Mouse (Mus musculus) activated CD4-positive, CD25-positive, alpha-beta regulatory T cell, adult 4 months (primary cell): Measurements from ENCODE around the gene Ak4. TPM values are rescaled to one million over a fixed set of nuclear protein-coding genes. Genes with fewer than 3 reads are reported as not detected.

Experiments used
- ATAC-seq: one replicate; pipeline ENCODE4 v1.8.0; 2017
- polyA plus RNA-seq, 2 experiments: library from polyadenylated mRNA; unstranded; fragments of 100-300 nt; shearing (Covaris generic); gene quantifications; one replicate each; pipeline ENCODE4 v1.2.1; 2017

Gene Ak4
- polyA plus RNA-seq, 2 experiments from 2014 or later = 0.59 TPM; not detected in 1

- no peak for ATAC-seq
These were observed 43.0 kb downstream of the Ak4 start for GRCm38 (mm10) chr4:101462065-101462464.

DNA sequence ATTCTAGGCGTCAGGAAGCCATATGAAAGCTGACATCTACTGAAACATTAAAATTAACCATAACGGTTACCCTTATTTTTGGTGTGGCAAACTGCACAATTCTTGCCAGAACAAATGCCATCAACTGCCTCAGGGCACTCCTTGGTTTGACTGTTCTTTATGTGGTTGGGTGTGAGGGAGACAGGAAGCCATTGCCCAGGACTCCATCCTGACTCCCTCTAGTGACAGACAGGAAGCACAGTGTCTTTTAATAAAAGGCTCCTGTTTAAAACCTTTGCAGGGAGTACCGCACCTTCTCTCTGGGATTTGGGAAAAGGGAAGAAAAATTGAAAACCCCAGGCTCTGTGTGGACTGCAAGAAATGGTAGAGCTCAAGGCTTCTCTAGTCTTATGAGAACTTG, 47.2 kb downstream of the Ak4 start:
- no peak for ATAC-seq

GRCm38 (mm10) chr4:101469242-101469641, 50.2 kb downstream of the Ak4 start:
- no peak for ATAC-seq

DNA sequence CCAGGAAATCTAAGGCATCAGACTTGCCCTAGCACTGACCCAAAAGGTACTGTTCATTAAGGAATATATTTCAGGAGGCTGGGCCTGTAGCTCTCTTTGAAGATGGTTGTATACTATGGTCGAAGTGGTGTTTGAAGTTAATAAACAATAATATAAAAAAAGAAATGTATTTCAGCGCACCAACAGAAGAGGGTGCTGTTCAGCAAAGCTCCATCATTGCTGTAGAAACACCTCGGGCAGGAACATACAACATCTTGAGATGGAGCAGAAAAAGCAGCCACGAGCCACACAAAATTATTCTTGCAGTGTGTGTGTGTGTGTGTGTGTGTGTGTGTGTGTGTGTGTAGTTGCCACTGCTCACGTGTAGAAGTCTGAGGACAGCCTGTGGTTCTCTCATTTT, 51.5 kb downstream of the Ak4 start:
- peak; percentile 61 for ATAC-seq

DNA sequence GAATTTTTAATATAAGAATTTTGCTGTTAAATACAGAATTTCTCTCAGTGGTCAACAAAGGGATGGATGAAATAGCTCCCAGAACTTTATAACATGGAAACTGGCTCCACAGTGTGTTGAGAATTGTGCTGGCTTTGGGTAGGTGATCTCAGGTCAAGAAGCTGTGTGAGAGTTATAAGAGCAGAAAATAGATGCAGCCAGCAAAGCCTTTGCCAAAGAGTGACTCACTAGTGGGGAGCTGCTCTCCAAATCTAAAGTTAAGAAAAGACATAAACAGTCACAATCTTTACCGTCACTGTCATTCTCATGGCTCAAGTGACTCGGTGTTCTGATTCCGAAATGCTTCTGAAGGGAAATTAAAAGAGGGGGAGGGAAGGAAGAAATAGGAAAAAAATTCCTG, 53.7 kb downstream of the Ak4 start:
- ATAC-seq = no peak

DNA sequence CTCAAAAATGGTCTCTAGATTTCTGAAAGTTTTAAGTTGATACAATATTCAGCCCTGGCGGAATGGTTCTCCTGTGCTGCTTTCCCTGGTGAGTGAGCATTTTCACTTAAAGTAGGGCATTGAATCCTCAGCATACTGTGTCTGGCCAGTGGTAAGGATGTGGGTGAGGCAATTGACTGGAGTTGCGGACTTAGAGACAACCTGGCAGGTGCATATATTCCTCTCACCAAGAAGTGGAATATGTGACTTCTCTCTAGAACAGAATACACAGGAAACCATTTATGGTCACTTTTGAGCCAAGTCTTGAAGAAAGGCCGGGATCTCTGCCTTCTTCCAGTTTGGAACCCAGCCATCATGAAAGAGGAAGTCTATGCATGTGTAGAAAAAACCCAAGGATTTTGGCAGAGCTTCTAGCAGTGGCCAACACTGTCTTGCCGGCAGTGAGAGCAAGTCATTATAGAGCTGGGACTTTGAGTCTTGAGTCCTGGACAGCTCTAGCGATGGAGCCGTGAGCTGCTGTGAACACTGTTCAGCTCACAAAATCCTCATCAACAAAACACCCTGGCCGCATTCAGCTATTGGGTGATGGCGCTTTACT, 71.3 kb downstream of the Ak4 start:
- ATAC-seq = no peak

GRCm38 (mm10) chr4:101491704-101492103, 72.6 kb downstream of the Ak4 start:
- no peak for ATAC-seq

GRCm38 (mm10) chr4:101493611-101494197, 74.6 kb downstream of the Ak4 start:
- no peak for ATAC-seq

GRCm38 (mm10) chr4:101496188-101496533, 77.1 kb downstream of the Ak4 start:
- ATAC-seq = no peak

DNA sequence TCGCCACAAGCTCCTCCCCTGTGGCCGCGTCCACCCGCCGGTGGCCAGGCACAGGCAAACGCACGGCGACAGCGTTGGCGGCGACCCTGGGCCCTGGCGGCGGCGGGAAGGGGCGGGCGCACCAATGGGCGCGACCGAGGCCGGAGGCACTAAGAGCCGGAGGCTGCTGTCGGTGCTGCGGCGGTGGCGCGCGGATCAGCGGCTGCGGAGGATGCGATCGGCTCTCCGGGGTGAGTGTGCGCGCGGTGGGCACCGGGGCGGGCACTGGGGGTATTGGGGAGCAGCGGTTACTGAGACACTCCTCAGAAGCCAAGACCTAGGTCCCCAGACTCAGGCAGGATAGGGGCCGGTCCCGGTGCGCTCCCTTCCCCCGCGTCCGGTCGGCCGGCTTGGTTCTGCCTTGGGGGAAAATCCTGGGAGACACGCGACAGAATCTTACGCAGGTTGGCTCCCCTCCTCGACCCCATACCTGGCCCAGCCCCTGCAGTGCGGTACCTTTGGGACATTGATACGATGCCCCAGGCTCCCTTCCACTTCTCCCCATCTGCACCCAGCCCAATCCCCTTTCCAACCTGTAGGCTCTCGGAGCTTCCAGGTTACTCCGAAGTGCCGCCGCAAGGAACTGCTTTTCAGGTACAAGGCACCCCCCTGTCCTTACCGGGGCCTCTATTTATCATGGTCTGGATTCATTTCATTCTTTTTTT, 77.6 kb downstream of the Ak4 start, which contains the start of gene Dnajc6:
Dnajc6 (plus strand) TSS at position 115 of the 704 bp plus-strand sequence.
- peak; percentile 59 for ATAC-seq

DNA sequence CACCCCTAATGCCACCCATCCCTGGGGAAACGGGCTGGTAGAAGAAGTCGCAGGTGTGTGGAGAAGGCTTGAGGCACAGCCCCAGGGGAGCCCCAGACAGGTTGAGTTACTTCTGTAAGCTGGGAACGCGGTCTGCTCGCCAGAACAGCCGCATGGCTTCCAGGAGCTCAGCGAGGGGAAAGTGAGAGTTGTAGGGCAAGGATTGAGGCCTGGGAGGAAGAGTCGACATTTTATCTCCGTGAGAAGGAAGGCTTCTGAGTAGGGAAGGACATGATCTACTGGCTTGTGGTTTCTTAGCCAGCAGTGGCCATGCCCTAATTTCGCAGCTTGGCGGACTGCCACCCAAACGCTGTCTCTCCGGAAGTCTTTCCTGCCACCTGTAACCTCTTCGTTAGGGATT, 78.3 kb downstream of the Ak4 start:
- ATAC-seq = no peak

DNA sequence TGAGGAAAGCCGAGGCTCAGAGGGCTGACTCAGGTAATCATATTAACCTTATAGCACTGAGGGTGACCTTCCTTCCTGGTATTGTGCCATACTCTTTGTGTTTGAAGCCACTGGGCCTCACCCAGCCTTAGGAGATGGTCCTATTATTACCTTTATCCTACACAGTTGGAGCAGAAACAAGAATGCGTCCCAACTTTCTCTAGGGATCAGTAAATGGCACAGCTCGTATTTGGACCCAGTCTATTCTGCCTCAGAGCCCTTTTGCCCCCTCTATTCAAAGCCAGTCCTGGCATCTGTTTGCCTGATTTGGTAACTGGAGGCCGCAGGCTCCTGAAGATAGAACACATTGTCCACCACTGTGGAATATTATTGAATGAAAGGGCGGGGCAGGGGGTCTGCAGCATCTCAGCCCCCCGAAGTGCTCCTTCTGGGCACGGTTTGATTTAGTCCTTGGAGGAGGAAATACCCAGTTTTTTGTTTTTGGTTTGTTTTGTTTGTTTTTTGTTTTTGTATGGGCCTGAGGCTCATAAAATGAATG, 85.5 kb downstream of the Ak4 start:
- ATAC-seq = no peak

GRCm38 (mm10) chr4:101505966-101506365, 86.9 kb downstream of the Ak4 start:
- ATAC-seq = no peak

DNA sequence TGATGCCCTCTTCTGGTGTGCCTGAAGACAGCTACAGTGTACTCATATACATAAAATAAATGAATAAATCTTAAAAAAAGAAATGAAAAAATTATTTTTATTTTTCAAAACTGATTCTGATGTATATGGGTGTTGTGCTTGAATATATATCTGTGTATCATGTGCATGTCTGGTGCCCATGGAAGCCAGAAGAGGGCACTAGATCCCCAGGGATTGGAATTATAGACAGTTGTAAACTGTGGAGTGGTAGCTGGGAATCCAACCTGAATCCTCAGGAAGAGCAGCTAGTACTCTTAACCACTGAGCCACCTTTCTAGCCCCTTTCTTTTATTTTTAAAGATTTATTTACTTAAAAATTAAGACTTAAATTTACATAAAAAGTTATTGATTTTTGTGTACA, 87.3 kb downstream of the Ak4 start:
- ATAC-seq = no peak

- no peak for ATAC-seq
These were observed 88.7 kb downstream of the Ak4 start for GRCm38 (mm10) chr4:101507571-101508422.

GRCm38 (mm10) chr4:101508431-101508830, 89.4 kb downstream of the Ak4 start:
- no peak for ATAC-seq

GRCm38 (mm10) chr4:101508851-101509577, 89.9 kb downstream of the Ak4 start:
- ATAC-seq = peak; percentile 48

DNA sequence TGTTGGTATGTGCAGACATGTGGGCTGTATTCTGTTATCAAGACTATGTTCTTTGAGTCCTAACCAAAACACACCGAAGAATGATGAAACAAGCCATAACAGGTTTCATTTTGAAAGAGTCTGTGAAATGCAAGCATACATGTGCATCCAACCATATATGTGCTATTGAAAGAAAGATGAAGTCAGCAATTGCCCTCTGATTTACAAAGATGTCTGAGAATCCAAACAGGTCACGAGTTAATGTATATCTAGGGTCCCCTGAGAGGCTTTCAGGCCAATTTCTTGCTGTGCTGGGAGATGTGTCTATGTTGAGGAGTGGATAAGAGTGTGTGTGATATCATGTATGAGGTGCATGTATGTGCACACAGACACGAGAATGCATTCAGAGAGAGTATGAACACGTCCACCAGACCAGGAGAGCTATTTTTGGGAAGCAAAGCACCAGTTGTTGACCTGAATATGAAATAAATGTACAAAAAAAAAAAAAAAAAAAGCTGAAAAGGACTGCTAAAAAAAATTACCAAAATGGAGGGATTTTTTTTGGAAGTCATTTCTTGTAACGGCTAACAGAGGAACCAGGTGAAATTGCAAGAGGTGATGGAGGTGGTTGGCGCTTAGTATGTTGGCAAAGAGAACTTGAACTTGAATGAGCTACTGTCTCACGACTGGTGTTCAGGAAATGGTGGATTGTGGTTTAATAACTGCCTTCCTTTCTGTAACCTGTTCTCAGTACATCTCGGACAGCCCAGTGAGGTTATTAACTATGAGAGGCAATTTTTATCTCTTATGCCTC, 91.2 kb downstream of the Ak4 start:
- no peak for ATAC-seq

DNA sequence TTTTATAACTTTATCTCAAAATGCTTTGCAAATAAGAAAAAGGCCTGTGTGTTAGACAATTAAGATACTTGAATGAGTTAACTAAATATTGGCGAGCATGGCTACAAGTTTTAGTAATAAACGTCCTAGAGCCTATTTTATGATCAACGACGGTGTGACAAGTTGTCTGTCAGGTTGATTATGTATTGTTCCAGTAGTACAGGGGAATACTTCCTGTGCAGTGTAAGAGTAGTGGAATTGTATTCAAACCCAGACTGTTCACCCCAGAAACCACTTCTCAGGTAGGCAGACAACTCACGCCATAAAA, 91.8 kb downstream of the Ak4 start:
- no peak for ATAC-seq

- peak; percentile 25 for ATAC-seq
These were observed 92.9 kb downstream of the Ak4 start for GRCm38 (mm10) chr4:101511768-101512521.

- ATAC-seq = no peak
These were observed 94.2 kb downstream of the Ak4 start for GRCm38 (mm10) chr4:101513251-101513650.
